Mouse (Mus musculus) cortical plate, adult 2 months (tissue): ENCODE measurements around the gene Acer2. TPM values are rescaled to one million over a fixed set of nuclear protein-coding genes. Genes with fewer than 3 reads are reported as not detected.

ENCODE experiments used
- H3K27ac ChIP-seq: fragments of 200-500 bp; 2 replicates; pipeline ENCODE4 v1.5.1; 2012; ENCODE audit warnings: low read length, control low read depth, inconsistent platforms; ENCODE audit not compliant: insufficient read depth
- H3K4me1 ChIP-seq: fragments of 200-500 bp; 2 replicates; pipeline ENCODE4 v1.6.1; 2011; ENCODE audit warnings: low read length; ENCODE audit not compliant: control insufficient read depth, insufficient read depth
- H3K4me3 ChIP-seq: fragments of 200-500 bp; 2 replicates; pipeline ENCODE4 v1.5.1; 2011; ENCODE audit warnings: mild to moderate bottlenecking, low read length, control low read depth; ENCODE audit not compliant: insufficient read depth
- CTCF ChIP-seq: fragments of 200-500 bp; IDR thresholded peaks from 2 replicates; pipeline ENCODE4 v1.5.1; 2011; ENCODE audit warnings: mild to moderate bottlenecking, control low read depth, low read length; ENCODE audit not compliant: insufficient read depth; ENCODE audit errors: extremely low read depth
- POLR2A ChIP-seq: fragments of 200-500 bp; IDR thresholded peaks from 2 replicates; pipeline ENCODE4 v1.6.1; 2011; ENCODE audit warnings: mild to moderate bottlenecking, low read length, control low read depth; ENCODE audit not compliant: insufficient read depth; ENCODE audit errors: extremely low read depth
- polyA plus RNA-seq: library from polyadenylated mRNA; depleted of rRNA; stranded (reverse); fragments of >200 nt; gene quantifications from 2 replicates; pipeline ENCODE4 v1.2.3, GENCODE M21; 2012

Acer2 gene
- polyA plus RNA-seq, 1 experiment = 6.3 TPM

- Histone ChIP-seq H3K4me3 (no peak overlapping the region), H3K4me1 (peaks cover 2% of the 10 kb centered on the region; the same call in 1 of the 2 replicates), H3K27ac (no peak overlapping the region)
- TF ChIP-seq POLR2A (no peak), CTCF (no peak)
Observed at GRCm38 (mm10) chr4:86916062-86916461, 41.9 kb downstream of the Acer2 start.

- TF ChIP-seq CTCF (no peak), POLR2A (no peak)
- Histone ChIP-seq H3K27ac (no peak overlapping the region), H3K4me3 (no peak overlapping the region), H3K4me1 (no peaks in the 10 kb centered on the region)
Observed at GRCm38 (mm10) chr4:86923476-86924055, 49.4 kb downstream of the Acer2 start.

GRCm38 (mm10) chr4:86924804-86925458 is 50.7 kb downstream of the Acer2 start:
- H3K27ac ChIP-seq = no peak overlapping the region
- no peak overlapping the region for H3K4me3 ChIP-seq
- no peaks in the 10 kb centered on the region for H3K4me1 ChIP-seq
- TF ChIP-seq POLR2A = no peak
- peak; percentile 94 for TF ChIP-seq CTCF

GRCm38 (mm10) chr4:86926997-86927396 is 52.8 kb downstream of the Acer2 start:
- no peak for TF ChIP-seq POLR2A
- no peak for TF ChIP-seq CTCF
- Histone ChIP-seq H3K4me3 (no peak overlapping the region), H3K4me1 (no peaks in the 10 kb centered on the region), H3K27ac (no peak overlapping the region)

- H3K4me3 ChIP-seq = peak overlapping the region; percentile 54
- TF ChIP-seq POLR2A = no peak
- TF ChIP-seq CTCF = no peak
- H3K27ac ChIP-seq = no peak overlapping the region
- H3K4me1 ChIP-seq = no peaks in the 10 kb centered on the region
Observed at GRCm38 (mm10) chr4:86930101-86930635, 56.0 kb downstream of the Acer2 start.

- Histone ChIP-seq H3K4me3 (peak overlapping the region; percentile 54), H3K4me1 (no peaks in the 10 kb centered on the region), H3K27ac (no peak overlapping the region)
- TF ChIP-seq CTCF = no peak
- no peak for TF ChIP-seq POLR2A
Observed at GRCm38 (mm10) chr4:86930636-86931456, 56.6 kb downstream of the Acer2 start.

- no peaks in the 10 kb centered on the region for H3K4me1 ChIP-seq
- TF ChIP-seq CTCF = no peak
- no peak for TF ChIP-seq POLR2A
- H3K4me3 ChIP-seq = no peak overlapping the region
- H3K27ac ChIP-seq = no peak overlapping the region
Observed at GRCm38 (mm10) chr4:86933026-86933425, 58.8 kb downstream of the Acer2 start.

- TF ChIP-seq POLR2A (no peak), CTCF (no peak)
- Histone ChIP-seq H3K4me1 (no peaks in the 10 kb centered on the region), H3K27ac (no peak overlapping the region), H3K4me3 (no peak overlapping the region)
Observed at GRCm38 (mm10) chr4:86936217-86936616, 62.0 kb downstream of the Acer2 start.

GRCm38 (mm10) chr4:86936706-86937105 is 62.5 kb downstream of the Acer2 start:
- Histone ChIP-seq H3K27ac (no peak overlapping the region), H3K4me3 (no peak overlapping the region), H3K4me1 (no peaks in the 10 kb centered on the region)
- no peak for TF ChIP-seq CTCF
- no peak for TF ChIP-seq POLR2A

GRCm38 (mm10) chr4:86942656-86943055 is 68.5 kb downstream of the Acer2 start:
- no peak for TF ChIP-seq POLR2A
- Histone ChIP-seq H3K4me3 (no peak overlapping the region), H3K4me1 (no peaks in the 10 kb centered on the region), H3K27ac (no peak overlapping the region)
